Mouse (Mus musculus) forebrain, postnatal 0 days (tissue): ENCODE measurements around the gene Tspan1. TPM values are rescaled to one million over a fixed set of nuclear protein-coding genes. Genes with fewer than 3 reads are reported as not detected.
A peak's percentile ranks its signal among the peaks of the same experiment; 100 is the strongest.

ENCODE experiments used
- ATAC-seq: fragments of 200-750 bp; cut with Nextera tagmentation; 2 replicates; pipeline ENCODE4 v1.8.0; 2017; ENCODE audit warnings: mild to moderate bottlenecking, moderate library complexity
- DNase-seq: peaks from one replicate; pipeline ENCODE4 v3.0.0-alpha.2; 2015
- H3K27ac ChIP-seq: fragments of 300-500 bp; sonication (generic); 2 replicates; pipeline ENCODE4 v1.5.1; 2014; ENCODE audit warnings: low read depth, mild to moderate bottlenecking, antibody characterized with exemption, low read length, moderate library complexity, mixed read lengths
- H3K27me3 ChIP-seq: fragments of 300-500 bp; sonication (generic); 2 replicates; pipeline ENCODE4 v1.6.1; 2014; ENCODE audit warnings: mild to moderate bottlenecking, low read length, mixed read lengths; ENCODE audit not compliant: insufficient read depth
- H3K36me3 ChIP-seq: fragments of 300-500 bp; sonication (generic); 2 replicates; pipeline ENCODE4 v1.6.1; 2014; ENCODE audit warnings: mild to moderate bottlenecking, moderate library complexity; ENCODE audit not compliant: insufficient read depth
- H3K4me1 ChIP-seq: fragments of 300-500 bp; sonication (generic); 2 replicates; pipeline ENCODE4 v1.6.1; 2014; ENCODE audit warnings: antibody characterized with exemption; ENCODE audit not compliant: insufficient read depth
- H3K4me2 ChIP-seq: fragments of 300-500 bp; sonication (generic); 2 replicates; pipeline ENCODE4 v1.6.1; 2014; ENCODE audit warnings: low read depth, mild to moderate bottlenecking, moderate library complexity
- H3K4me3 ChIP-seq: fragments of 300-500 bp; sonication (generic); 2 replicates; pipeline ENCODE4 v1.5.1; 2014; ENCODE audit warnings: low read depth, low read length, mixed read lengths
- H3K9ac ChIP-seq: fragments of 300-500 bp; sonication (generic); 2 replicates; pipeline ENCODE4 v1.6.1; 2014; ENCODE audit warnings: mild to moderate bottlenecking
- H3K9me3 ChIP-seq: fragments of 300-500 bp; sonication (generic); 2 replicates; pipeline ENCODE4 v1.6.1; 2016; ENCODE audit warnings: low read length
- CTCF ChIP-seq: sonication (generic); IDR thresholded peaks from 2 replicates; pipeline ENCODE4 v1.5.1; 2016; ENCODE audit warnings: antibody characterized with exemption, control low read depth, low read depth
- WGBS: fragments of 180-500 bp; shearing (Covaris S2); extraction: QIAGEN DNeasy Blood & Tissue Kit; methylation state at CpG from one replicate; pipeline ENCODE4 v1.1.7; 2014; 5-methylcytosine and 5-hydroxymethylcytosine counted together
- polyA plus RNA-seq: library from polyadenylated mRNA; unstranded; fragments of >200 nt; fragmentation: Nextera tagmentation; extraction: Ambion mirVana; gene quantifications from 2 replicates; pipeline ENCODE4 v1.2.1, GENCODE M21; 2015
- total RNA-seq: library from RNA; depleted of rRNA; stranded (reverse); fragments of >200 nt; gene quantifications from 2 replicates; pipeline ENCODE4 v1.2.3, GENCODE M21; 2014; rRNA removed

Tspan1 gene
- total RNA-seq = 0.29 TPM in 1 of 2 replicates, not detected in the other
- polyA plus RNA-seq = 0.07 TPM in 1 of 2 replicates, not detected in the other

- no peaks in the 10 kb centered on the region for H3K4me1 ChIP-seq
- 31% methylated on average over 7 of the region's 7 CpGs for WGBS
- DNase-seq (no peak), ATAC-seq (no peak)
- H3K27me3 ChIP-seq = no peaks in the 10 kb centered on the region
- peak; percentile 13; the same call in 1 of the 2 replicates for TF ChIP-seq CTCF
- no peak within 1 kb of the TSS for H3K27ac ChIP-seq
- H3K9me3 ChIP-seq = no peaks in the 10 kb centered on the region
- H3K4me3 ChIP-seq = no peak within 1 kb of the TSS
- H3K36me3 ChIP-seq = no peaks in the 10 kb centered on the region
- no peak within 1 kb of the TSS for H3K9ac ChIP-seq
- no peak within 1 kb of the TSS for H3K4me2 ChIP-seq
These were observed at the start of gene Tspan1 for GRCm38 (mm10) chr4:116167404-116167803. TSS of gene Tspan1 (minus strand) at chr4:116167601.

DNA sequence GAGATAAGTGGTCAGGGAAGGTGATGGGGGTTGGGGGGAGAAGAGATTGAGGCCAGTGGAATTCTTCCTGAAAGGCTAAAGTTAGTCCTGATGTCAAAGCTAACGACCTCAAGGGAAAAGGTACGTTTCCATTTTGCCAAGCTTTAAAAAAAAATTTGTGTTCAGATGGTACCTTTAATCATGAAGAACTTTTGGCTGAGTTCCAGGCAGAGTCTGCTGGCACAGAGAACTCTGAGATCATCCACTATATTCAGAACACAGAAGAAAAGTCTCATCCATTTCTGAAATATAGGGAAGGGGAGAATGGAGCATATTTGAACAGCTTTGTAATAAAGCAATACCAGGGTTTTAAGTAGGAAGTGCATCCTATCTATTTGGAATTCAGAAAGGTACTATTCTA is 49.6 kb upstream of the Tspan1 start:
- no peak overlapping the region for H3K4me3 ChIP-seq
- H3K27me3 ChIP-seq = no peaks in the 10 kb centered on the region
- H3K9ac ChIP-seq = no peak overlapping the region
- no peaks in the 10 kb centered on the region for H3K9me3 ChIP-seq
- H3K4me2 ChIP-seq = no peak overlapping the region
- DNase-seq = peak; percentile 28
- no peak for ATAC-seq
- WGBS = 37% methylated on average over 2 of the region's 2 CpGs
- H3K36me3 ChIP-seq = no peaks in the 10 kb centered on the region
- TF ChIP-seq CTCF = no peak
- H3K4me1 ChIP-seq = no peaks in the 10 kb centered on the region
- H3K27ac ChIP-seq = no peak overlapping the region

GRCm38 (mm10) chr4:116215895-116216605 is 48.6 kb upstream of the Tspan1 start:
- 88% methylated on average over 2 of the region's 2 CpGs for WGBS
- ATAC-seq (no peak), DNase-seq (no peak)
- Histone ChIP-seq H3K4me2 (no peak overlapping the region), H3K27ac (no peak overlapping the region), H3K27me3 (no peaks in the 10 kb centered on the region), H3K9ac (no peak overlapping the region), H3K4me1 (no peaks in the 10 kb centered on the region), H3K36me3 (no peaks in the 10 kb centered on the region), H3K9me3 (no peaks in the 10 kb centered on the region), H3K4me3 (no peak overlapping the region)
- TF ChIP-seq CTCF = no peak

DNA sequence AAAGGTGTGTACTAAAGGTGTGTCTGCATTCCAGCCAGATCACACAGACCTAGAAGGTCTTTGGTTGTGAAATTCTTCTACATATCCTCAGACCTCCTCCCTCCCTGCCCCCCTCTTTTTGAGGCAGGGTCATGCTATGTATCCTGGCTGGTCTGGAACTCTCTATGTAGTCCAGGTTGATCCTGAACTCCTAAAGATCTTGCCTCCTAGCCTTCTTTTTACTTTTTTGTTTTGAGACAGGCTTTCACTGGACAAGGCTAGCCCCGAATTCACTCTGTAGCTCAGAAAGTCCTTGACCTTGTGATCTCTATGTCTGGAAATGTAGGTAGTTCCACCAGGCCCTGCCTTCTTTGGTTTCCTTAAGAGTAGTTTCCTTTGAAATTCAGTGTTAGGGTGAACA is 41.5 kb upstream of the Tspan1 start:
- Histone ChIP-seq H3K36me3 (no peaks in the 10 kb centered on the region), H3K27me3 (no peaks in the 10 kb centered on the region), H3K27ac (no peak overlapping the region), H3K9me3 (no peaks in the 10 kb centered on the region), H3K4me1 (no peaks in the 10 kb centered on the region), H3K4me3 (no peak overlapping the region), H3K4me2 (no peak overlapping the region), H3K9ac (no peak overlapping the region)
- ATAC-seq (no peak), DNase-seq (no peak)
- TF ChIP-seq CTCF = no peak
- WGBS = 79% methylated on average over 1 of the region's 1 CpGs

DNA sequence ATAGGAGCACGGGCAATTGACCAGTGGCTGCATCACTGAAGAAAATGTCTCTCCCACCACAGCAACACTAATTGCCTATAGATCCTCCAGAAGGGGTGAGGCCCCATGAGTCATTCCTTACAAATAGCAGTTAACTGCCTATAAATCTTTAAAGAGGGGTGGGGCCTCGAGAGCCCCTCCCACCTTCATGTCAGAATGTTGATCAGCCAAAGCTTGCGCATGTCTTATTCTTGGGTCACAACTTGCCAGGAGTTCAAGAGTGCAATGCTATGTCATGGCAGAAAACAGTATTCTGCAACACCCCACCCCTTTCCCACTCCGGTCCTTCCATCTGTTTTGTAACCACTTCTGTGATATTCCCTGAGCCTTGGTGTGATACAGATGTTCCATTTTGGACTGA is 39.1 kb upstream of the Tspan1 start:
- Histone ChIP-seq H3K4me3 (no peak overlapping the region), H3K9me3 (no peaks in the 10 kb centered on the region), H3K36me3 (no peaks in the 10 kb centered on the region), H3K27me3 (no peaks in the 10 kb centered on the region), H3K4me1 (no peaks in the 10 kb centered on the region), H3K9ac (no peak overlapping the region), H3K27ac (no peak overlapping the region), H3K4me2 (no peak overlapping the region)
- 82% methylated on average over 4 of the region's 4 CpGs for WGBS
- no peak for DNase-seq
- TF ChIP-seq CTCF = no peak
- ATAC-seq = no peak

DNA sequence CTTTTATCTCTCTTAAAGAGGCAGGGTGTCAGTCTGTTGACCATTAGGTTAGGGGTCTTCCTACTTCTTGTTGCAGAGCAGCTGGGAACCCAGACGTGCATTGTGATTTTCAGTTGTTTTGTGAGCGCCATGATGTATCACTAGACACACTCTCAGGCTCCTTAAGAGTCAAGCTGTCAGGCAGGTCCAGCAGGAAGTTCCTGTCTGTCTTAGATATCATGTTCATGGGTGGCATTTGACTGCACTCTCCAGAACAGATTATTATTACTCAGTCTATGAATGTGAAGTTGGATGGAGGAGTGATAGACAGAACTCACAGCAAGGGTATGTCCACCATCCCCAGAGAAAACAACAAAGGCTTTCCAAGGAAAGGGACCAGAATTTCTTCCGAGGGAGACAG is 37.0 kb upstream of the Tspan1 start:
- Histone ChIP-seq H3K27ac (no peak overlapping the region), H3K9ac (no peak overlapping the region), H3K9me3 (no peaks in the 10 kb centered on the region), H3K4me2 (no peak overlapping the region), H3K36me3 (no peaks in the 10 kb centered on the region), H3K4me1 (no peaks in the 10 kb centered on the region), H3K4me3 (no peak overlapping the region), H3K27me3 (no peaks in the 10 kb centered on the region)
- ATAC-seq = no peak
- TF ChIP-seq CTCF = no peak
- 75% methylated on average over 3 of the region's 3 CpGs for WGBS
- no peak for DNase-seq

DNA sequence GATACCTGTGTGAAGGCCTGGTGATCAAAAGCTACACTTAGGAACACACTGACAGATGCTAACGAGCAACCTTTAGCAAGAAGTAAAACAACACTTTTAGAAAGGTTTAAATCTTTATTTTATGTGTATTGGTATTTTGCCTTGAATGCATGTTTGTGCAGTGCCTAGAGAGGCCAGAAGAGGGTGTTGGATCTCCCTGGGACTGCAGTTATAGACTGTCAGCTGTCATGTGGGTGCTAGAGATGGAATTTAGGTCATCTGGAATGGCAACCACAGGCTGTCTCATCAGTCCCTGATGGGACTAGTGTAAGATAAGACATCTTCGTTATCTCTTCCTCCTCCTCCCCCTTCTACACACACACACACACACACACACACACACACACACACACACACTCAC is 31.0 kb upstream of the Tspan1 start:
- ATAC-seq = no peak
- no peak overlapping the region for H3K9ac ChIP-seq
- no peaks in the 10 kb centered on the region for H3K4me1 ChIP-seq
- H3K36me3 ChIP-seq = no peaks in the 10 kb centered on the region
- peak; percentile 30 for TF ChIP-seq CTCF
- H3K9me3 ChIP-seq = no peaks in the 10 kb centered on the region
- H3K27me3 ChIP-seq = no peaks in the 10 kb centered on the region
- 76% methylated on average over 2 of the region's 2 CpGs for WGBS
- no peak overlapping the region for H3K4me3 ChIP-seq
- DNase-seq = no peak
- no peak overlapping the region for H3K4me2 ChIP-seq
- no peak overlapping the region for H3K27ac ChIP-seq
